Mouse (Mus musculus) adrenal gland, postnatal 10 days (tissue): ENCODE data around the gene Cit. TPM values are rescaled to one million over a fixed set of nuclear protein-coding genes. Genes with fewer than 3 reads are reported as not detected.
"Not testable (repeated sequence)": the region's sequence is repeated elsewhere in the genome, so short reads cannot be mapped to it uniquely, and the experiment has no call there.

ENCODE experiments used
- DNase-seq: peaks from one replicate; pipeline ENCODE4 v3.0.0; 2021; ENCODE audit warnings: mixed read lengths
- long read RNA-seq, 2 experiments: library from polyadenylated mRNA; stranded (forward); transcript quantifications; one replicate each; pipeline ENCODE4 v2.0.0; 2021
- total RNA-seq, 2 experiments: library from RNA; stranded (reverse); gene quantifications; 2 replicates each; pipeline ENCODE4 v1.2.3; 2021

The Cit gene
- 10 to 100 TPM in 1 of 2 experiments, 1 to 10 TPM in 1; 6.6 to 13.7 TPM for total RNA-seq
- long read RNA-seq, experiment 1, partial matches to known transcripts, result 0 of 1 reads
- long read RNA-seq, experiment 1, other reads (novel, unspliced or antisense), result 1 of 1 reads
- long read RNA-seq, experiment 2, partial matches to known transcripts, result 0 of 3 reads
- long read RNA-seq, experiment 2, other reads (novel, unspliced or antisense), result 1 of 3 reads

GRCm38 (mm10) chr5:115844766-115845634, at the start of gene Cit:
Gene Cit (plus strand): TSS chr5:115845278.
- peak; percentile 93 for DNase-seq

GRCm38 (mm10) chr5:115799016-115799894, 45.8 kb upstream of the Cit start:
- peak; percentile 44 for DNase-seq

- no peak for DNase-seq
Measured at GRCm38 (mm10) chr5:115799895-115800232, 45.2 kb upstream of the Cit start.

DNA sequence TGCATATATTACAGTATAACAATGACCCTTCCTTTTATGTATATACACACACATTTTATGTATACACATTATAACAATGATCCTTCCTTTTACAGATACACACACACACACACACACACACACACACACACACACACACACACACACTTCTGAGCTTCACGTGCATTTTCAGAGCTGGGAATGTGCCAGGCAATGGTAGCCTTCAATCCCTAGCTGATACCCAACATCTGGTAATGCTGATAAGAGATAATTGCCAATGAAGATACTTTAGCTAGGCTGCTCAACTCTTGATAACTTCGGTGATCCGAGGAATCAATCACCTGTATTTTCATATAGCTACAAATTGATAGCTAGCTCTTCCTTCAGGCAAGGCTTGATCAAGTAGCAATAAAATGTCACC, 32.8 kb upstream of the Cit start:
- no peak for DNase-seq

DNA sequence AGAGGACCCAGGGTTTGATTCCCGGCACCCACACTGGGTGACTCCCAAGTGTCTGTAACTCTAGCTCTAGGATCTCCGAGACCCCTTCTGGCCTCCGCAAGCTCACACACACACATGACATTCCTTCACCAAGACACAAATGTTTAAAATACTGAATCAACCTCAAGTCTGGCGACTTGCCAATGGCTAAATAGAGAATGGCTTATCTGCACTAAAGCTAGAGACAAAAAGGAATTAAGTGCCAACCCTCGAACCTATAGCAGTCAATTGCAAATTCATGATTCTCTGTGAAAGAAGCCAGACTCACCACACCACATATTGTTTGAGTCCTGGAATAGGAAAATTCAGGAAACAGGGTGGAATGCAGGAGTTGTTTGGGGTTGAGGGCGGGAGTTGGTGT, 28.1 kb upstream of the Cit start:
- no peak for DNase-seq

GRCm38 (mm10) chr5:115817655-115818054, 27.4 kb upstream of the Cit start:
- DNase-seq, result not testable (repeated sequence)

DNA sequence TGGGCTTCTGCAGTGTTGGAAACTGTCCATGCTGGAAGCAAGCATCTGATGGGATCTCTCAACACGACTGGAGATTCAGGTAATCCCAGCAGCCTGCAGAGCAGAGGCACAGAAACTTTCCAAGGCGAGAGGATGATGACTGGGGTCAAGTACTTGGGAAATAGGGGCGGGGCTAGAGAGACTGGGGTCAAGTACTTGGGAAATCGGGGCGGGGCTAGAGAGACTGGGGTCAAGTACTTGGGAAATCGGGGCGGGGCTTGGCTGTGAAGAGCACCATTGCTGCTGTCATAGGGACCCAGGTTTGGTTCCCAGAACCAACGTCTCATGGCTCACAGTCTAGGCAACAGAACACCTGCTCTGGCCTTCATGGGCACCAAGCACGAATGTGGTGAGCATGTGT, 25.1 kb upstream of the Cit start:
- no peak for DNase-seq

- no peak for DNase-seq
Measured at GRCm38 (mm10) chr5:115821200-115821599, 23.9 kb upstream of the Cit start.

DNA sequence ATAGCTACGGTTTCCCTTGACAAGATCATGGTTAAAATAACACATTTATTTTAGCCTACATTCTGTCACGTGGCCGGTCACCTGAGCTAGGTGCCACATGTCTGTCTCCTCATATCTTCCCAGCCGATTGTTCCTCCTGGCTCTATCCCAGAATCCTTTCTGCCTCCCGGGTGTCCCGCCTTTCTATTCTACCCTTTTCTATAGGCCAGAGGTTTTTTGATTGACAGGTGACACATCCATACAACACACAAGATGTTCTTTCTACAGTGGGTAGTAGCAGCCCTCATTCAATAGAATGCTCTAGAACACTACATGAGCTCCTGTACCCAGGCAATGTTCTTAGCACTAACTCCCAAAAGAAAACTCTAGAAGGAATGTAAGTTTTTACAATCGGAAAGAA, 23.2 kb upstream of the Cit start:
- DNase-seq, result no peak

DNA sequence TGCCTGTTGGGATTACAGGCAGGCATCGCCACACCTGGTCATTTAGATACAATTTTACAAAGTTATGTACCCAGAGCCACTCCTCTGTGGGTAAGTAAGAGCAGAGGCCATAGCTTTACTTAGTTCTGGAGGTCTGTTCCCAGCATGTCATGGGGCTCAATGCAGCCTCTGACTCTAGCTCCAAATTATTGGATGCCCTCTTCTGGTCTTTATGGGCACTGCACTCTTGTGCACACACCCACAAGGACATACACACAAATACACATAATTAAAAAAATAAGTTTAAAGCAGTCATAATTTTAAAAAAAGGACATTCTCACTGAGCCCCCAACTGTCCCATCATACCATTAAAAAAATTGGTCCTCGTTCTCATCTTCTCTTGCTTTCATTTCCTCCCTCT, 12.3 kb upstream of the Cit start:
- DNase-seq, result no peak

DNA sequence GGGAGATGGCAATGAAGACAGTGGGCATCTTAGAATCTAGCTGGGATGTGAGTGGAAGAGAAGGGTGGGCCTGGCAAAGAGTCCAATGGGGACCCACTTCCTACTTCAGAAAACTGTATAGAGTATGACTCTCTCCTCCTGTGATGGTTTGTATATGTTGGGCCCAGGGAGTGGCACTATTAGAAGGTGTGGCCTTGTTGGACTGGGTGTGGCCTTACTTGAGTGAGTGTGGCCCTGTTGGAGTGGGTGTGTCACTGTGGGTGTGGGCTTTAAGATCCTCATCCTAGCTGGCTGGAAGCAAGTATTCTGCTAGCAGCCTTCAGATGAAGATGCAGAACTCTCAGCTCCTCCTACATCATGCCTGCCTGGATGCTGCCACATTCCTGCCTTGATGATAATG, 11.3 kb upstream of the Cit start:
- not testable (repeated sequence) for DNase-seq

GRCm38 (mm10) chr5:115835291-115835690, 9.8 kb upstream of the Cit start:
- DNase-seq, result no peak

GRCm38 (mm10) chr5:115838059-115838458, 7.0 kb upstream of the Cit start:
- DNase-seq, result peak; percentile 43

- DNase-seq, result no peak
Measured at GRCm38 (mm10) chr5:115840453-115840852, 4.6 kb upstream of the Cit start.

DNA sequence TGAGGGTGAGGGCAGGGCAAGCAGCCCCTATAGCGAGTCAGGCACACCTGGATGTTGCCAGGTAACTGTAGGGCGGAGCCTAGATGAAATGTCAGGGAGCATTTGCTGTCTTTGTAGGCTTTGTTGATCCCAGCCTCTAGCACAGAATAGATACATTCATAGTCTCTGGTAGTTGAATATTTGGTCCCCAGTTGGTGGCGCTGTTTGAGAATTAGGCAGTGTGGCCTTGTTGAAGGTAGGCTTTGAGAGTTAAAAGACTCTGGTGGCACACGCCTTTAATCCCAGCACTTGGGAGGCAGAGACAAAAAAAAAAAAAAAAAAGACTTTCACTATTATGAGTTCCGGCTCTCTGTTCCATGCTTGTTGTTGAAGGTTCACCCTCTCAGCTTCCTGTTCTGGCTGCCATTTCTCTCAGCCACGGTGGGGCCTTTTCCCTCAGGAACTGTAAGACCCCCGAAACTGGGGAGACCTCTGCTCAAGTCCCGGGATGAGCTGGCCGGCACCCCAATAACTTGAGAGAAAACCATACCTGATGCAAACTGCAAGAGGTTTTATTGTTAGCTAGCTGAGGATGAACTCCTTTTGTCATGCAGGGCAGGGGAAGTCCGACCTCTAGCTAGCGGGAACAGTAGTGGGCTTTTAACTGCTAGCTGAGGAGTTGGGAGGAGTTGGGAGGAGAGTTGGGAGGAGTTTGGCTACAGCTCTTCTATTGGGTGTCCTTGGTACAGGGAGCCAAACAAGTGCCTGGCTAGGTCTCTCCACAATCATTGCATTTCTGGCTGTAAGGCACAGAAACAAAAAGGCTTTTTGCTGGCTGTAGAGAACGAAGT, 3.9 kb upstream of the Cit start:
- DNase-seq, result no peak

GRCm38 (mm10) chr5:115844368-115844765, 711 bp upstream of the Cit start:
- DNase-seq, result no peak

DNA sequence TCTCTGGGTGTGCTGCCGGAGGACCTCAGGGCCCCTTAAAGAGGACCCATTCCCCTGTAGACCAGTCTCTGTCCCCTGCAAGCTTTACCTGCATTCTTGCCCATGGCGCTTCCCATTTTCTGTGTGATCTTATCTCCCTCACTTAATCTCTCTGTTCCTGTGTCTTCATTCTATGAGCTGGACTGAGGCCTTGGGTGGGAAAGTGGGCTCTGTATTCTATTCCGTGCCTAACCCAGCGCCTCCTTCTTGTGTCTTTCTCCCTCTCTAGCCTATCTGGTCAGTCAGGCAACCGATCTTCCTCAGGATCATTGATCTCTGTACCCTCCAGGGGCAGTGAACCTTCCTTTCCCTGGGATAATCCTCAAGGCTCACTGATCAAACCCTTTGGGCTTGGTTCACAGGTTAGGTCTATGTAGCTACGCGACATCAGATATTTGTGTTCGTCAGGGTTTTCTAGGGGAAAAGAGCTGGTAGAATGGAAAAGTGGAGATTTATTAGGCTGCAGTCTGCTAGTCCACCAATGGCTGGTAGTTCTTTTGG, 627 bp downstream of the Cit start:
- no peak for DNase-seq

DNA sequence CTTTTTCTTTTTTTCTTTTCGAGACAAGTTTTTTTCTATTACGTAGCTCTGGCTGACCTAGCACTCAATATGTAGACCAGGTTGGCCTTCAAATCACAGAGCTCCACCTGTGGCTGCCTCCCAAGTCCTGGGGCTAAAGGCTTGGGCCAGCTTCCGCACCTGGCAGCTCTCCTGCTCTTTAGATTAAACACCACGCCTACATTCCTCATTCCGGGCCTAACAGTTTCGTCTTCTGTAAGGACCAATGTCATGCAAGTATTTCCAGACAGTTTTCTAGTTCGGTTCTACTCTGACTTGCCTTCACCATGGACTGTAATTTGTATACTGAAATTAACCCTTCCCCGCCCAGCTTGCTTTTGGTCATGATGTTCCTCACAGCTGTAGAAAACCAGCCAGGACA, 2.1 kb downstream of the Cit start:
- no peak for DNase-seq

DNA sequence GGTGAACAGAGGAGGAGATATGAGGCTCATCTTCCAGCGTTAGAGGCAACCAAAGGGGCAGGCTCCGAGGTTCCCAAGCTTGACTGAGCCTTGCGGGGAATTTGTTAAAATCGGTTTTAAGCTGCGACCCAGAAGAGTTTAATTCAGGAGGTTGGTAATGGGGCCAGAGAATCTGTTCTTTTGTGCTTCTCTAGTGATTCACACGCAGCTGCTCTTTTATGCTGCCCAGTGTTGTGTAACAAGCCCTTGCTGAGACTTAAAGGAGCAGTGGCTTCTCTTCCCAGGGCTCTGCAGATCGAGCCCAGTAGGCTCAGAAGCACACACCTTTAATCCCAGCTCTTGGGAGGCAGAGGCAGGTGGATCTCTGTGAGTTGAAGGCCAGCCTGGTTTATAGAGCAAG, 3.4 kb downstream of the Cit start:
- DNase-seq, result no peak

DNA sequence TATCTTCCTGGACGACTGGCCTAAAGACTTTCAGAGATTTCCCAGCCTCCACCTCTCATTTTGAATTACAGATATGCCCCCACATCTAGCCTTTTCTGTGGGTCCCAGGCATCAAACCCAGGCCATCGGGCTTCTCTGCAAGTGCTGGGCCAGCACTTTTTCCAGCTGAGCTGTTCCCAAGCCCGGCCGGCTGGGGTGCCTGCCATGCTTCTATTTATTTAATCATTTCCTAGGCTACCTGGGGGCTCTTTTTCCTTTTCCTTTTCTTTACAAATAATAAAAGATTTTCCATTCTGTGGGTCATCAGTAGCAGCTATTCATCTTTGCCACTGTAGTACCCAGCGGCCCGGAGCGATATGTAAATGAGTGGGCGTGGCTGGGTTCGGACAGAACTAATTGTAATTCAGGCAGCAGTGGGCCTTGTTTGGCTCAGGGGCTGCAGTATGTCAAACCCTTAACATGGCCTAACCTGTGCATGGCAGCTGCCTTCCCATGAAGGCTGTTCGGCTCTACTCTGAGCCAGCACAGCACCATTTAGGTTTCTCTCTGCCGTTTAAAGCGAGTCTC, 4.3 kb downstream of the Cit start:
- no peak for DNase-seq

DNA sequence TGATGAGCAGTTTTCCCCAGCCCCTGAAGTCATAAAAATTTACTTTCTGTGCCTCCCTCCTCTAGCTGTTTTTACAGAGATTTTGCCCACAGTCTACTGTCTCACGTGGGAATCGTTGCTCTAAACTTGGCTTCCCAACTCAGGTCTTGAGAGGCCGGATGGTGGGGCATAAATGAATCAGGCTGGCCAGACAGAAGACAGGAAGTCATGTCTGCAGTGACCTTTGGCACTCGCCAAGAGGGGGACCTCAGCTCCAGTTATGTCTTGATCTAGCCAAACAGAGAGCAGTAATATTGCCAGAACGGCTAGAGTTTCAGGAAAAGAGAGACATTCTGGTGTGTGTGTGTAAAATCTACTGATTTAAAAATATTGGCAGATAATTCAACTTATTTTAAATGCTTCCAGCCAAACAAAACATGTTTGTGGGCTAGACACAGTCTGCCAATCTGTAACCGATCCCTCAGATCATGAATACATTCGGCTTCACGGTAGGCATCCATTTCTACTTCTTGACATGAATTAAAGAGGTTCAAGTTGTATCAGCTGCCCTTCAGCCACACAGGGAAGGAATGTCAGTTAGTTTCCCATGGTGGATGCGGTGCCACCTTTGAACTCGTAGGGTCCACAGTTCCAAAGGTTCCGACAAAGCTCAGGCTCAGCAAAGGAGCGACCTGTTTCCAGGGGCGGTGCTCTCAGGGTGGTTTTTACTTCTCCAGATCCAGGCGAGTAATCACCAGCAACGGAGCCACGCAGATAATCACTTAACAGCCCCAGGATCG, 5.4 kb downstream of the Cit start:
- no peak for DNase-seq
